Mouse (Mus musculus) liver, adult 2 months (tissue): ENCODE measurements around the gene Ndufa3.

Experiments
- CTCF ChIP-seq: fragments of 200-500 bp; IDR thresholded peaks from 2 replicates; pipeline ENCODE4 v1.5.1; 2011; ENCODE audit warnings: low read depth, low read length, control low read depth
- POLR2A ChIP-seq: fragments of 200-500 bp; IDR thresholded peaks from 2 replicates; pipeline ENCODE4 v1.6.1; 2011; ENCODE audit warnings: low read length, control low read depth; ENCODE audit not compliant: insufficient read depth; ENCODE audit errors: extremely low read depth

- TF ChIP-seq POLR2A (no peak), CTCF (no peak)
These were observed 43.0 kb upstream of the Ndufa3 start for GRCm38 (mm10) chr7:3574216-3574615.
